Mouse (Mus musculus): ENCODE data around the gene Dnah7a. TPM values are rescaled to one million over a fixed set of nuclear protein-coding genes. Genes with fewer than 3 reads are reported as not detected.
"Not testable (repeated sequence)": the region's sequence is repeated elsewhere in the genome, so short reads cannot be mapped to it uniquely, and the experiment has no call there.

The Dnah7a gene
- total and polyA plus RNA-seq, 2 experiments from 2014 or later: 3.7 to 13.2 TPM

- Histone ChIP-seq H3K4me3 (ENCODE audit: low read depth, low read length) (no peak overlapping the region), H3K36me3 (ENCODE audit: insufficient read depth) (no peaks in the 10 kb centered on the region), H3K9me3 (ENCODE audit: low read length) (no peaks in the 10 kb centered on the region), H3K27ac (ENCODE audit: low read depth, low read length) (no peak overlapping the region), H3K4me2 (ENCODE audit: low read depth) (no peak overlapping the region), H3K4me1 (ENCODE audit: insufficient read depth) (no peaks in the 10 kb centered on the region), H3K27me3 (ENCODE audit: insufficient read depth, low read length) (no peaks in the 10 kb centered on the region), H3K9ac (no peak overlapping the region)
- WGBS: 75% methylated on average over 8 of the region's 8 CpGs
- TF ChIP-seq CTCF (IDR thresholded peaks at IDR 0.05; ENCODE audit: low read depth): no peak
- DNase-seq (no peak), ATAC-seq (no peak)
Observed at GRCm38 (mm10) chr1:53639865-53640794, 66.5 kb downstream of the Dnah7a start.

DNA sequence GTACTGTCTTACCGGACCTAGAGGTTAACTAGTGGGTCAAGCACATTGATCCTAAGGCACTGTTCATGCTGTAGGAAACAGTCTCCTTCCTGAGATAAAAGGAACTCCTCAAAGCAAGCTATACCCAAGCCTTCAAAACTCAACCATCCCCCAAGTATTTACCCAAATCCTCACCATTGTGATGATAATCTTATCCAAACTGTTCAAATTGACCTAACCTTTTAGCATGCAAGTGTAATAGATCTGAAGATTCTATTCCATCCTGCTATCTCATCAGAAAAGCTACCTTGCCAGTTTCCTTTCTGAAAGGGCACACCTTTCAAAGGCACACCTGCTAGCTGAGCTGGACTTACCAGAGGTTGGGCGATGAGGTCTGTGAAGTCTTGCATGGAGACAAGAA, 70.9 kb downstream of the Dnah7a start:
- H3K4me1 ChIP-seq (ENCODE audit: insufficient read depth); DNase-seq; H3K36me3 ChIP-seq (ENCODE audit: insufficient read depth); H3K27ac ChIP-seq (ENCODE audit: low read depth, low read length); H3K9me3 ChIP-seq (ENCODE audit: low read length); H3K27me3 ChIP-seq (ENCODE audit: insufficient read depth, low read length); H3K4me3 ChIP-seq (ENCODE audit: low read depth, low read length); ATAC-seq; H3K4me2 ChIP-seq (ENCODE audit: low read depth); H3K9ac ChIP-seq: not testable (repeated sequence)
- 89% methylated on average over 2 of the region's 2 CpGs for WGBS

- H3K4me3 ChIP-seq (ENCODE audit: low read depth, low read length); ATAC-seq; H3K4me1 ChIP-seq (ENCODE audit: insufficient read depth); H3K9ac ChIP-seq; H3K36me3 ChIP-seq (ENCODE audit: insufficient read depth); H3K9me3 ChIP-seq (ENCODE audit: low read length); H3K27me3 ChIP-seq (ENCODE audit: insufficient read depth, low read length); DNase-seq; H3K27ac ChIP-seq (ENCODE audit: low read depth, low read length); H3K4me2 ChIP-seq (ENCODE audit: low read depth): not testable (repeated sequence)
Observed at GRCm38 (mm10) chr1:53632040-53632439, 74.5 kb downstream of the Dnah7a start.

DNA sequence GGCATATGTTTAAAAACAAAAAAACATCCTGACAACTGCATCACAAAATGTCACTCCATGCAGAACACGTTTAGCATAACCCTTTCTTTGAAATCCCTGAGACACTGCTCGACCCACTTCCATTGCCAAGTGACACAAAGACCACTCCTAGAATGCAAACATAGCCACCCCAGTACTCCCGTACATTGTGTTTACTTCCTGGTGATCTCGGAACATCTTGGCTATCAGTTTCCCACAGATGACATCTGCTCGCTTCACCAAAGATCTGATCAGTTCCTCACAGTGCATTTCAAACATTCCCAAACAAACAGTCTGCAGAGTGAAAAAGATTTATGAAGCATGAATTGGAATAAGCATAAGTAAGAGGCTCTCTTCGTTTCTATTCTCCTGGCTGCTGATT, 76.6 kb downstream of the Dnah7a start:
- no peak overlapping the region for H3K4me3 ChIP-seq (ENCODE audit: low read depth, low read length)
- TF ChIP-seq CTCF (IDR thresholded peaks at IDR 0.05; ENCODE audit: low read depth): no peak
- H3K27me3 ChIP-seq (ENCODE audit: insufficient read depth, low read length): no peaks in the 10 kb centered on the region
- no peak overlapping the region for H3K27ac ChIP-seq (ENCODE audit: low read depth, low read length)
- DNase-seq: no peak
- 25% methylated on average over 6 of the region's 6 CpGs for WGBS
- H3K36me3 ChIP-seq (ENCODE audit: insufficient read depth): no peaks in the 10 kb centered on the region
- ATAC-seq: no peak
- no peak overlapping the region for H3K9ac ChIP-seq
- no peak overlapping the region for H3K4me2 ChIP-seq (ENCODE audit: low read depth)
- H3K9me3 ChIP-seq (ENCODE audit: low read length): no peaks in the 10 kb centered on the region
- no peaks in the 10 kb centered on the region for H3K4me1 ChIP-seq (ENCODE audit: insufficient read depth)

DNA sequence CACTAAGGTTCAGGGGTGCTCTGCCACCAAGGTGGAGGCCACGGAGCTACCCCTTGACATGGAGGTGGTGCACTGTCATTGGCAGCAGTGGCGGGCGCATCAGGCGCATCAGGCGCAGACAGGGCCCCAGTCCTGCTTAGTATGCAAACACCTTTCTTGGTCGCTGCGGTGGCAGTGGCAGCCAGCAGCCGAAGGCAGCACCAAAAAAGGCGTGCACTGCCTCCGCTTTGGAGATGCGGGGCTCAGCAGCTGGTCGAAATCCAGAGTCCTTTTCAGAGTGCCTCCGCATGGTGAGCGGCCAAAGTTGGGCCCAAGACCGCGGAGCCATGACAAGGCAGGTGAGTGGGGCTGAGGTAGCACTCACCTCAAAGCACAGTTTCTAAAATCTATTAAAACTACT, 93.1 kb downstream of the Dnah7a start:
- Histone ChIP-seq H3K27ac (ENCODE audit: low read depth, low read length) (no peak overlapping the region), H3K4me1 (ENCODE audit: insufficient read depth) (no peaks in the 10 kb centered on the region), H3K27me3 (ENCODE audit: insufficient read depth, low read length) (no peaks in the 10 kb centered on the region), H3K9ac (no peak overlapping the region), H3K36me3 (ENCODE audit: insufficient read depth) (no peaks in the 10 kb centered on the region), H3K4me2 (ENCODE audit: low read depth) (no peak overlapping the region), H3K9me3 (ENCODE audit: low read length) (0 out of 2 replicates have a peak, but pooled peaks cover 3% of the 10 kb centered on the region), H3K4me3 (ENCODE audit: low read depth, low read length) (no peak overlapping the region)
- WGBS: 93% methylated on average over 16 of the region's 16 CpGs
- no peak for DNase-seq
- no peak for TF ChIP-seq CTCF (IDR thresholded peaks at IDR 0.05; ENCODE audit: low read depth)
- no peak for ATAC-seq

DNA sequence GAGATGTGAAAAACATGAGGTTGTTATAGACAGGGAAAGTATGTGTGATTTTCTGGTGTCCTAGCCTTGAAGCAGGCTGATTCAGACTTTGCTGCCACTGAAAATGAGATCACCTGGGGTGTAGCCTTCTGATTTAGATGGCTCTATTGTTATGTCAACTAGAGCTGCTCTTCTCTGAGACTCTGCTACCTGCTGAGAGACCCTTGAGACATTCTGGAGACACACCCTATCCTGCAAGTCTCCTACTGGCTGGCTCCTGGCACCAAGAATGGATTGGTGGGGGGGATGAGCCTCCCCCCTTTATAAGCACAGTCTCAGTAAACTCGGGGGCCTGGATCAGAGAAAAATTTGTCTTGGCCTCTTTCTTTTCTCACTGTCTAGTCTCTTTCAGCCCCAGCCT, 125.3 kb downstream of the Dnah7a start:
- ATAC-seq: not testable (repeated sequence)

GRCm38 (mm10) chr1:53557918-53558317, 148.7 kb downstream of the Dnah7a start:
- not testable (repeated sequence) for H3K27ac ChIP-seq (ENCODE audit: low read depth, low read length); H3K4me1 ChIP-seq (ENCODE audit: insufficient read depth); H3K36me3 ChIP-seq (ENCODE audit: insufficient read depth); H3K27me3 ChIP-seq (ENCODE audit: insufficient read depth, low read length); H3K9ac ChIP-seq; H3K9me3 ChIP-seq (ENCODE audit: low read length); ATAC-seq; H3K4me3 ChIP-seq (ENCODE audit: low read depth, low read length); DNase-seq; H3K4me2 ChIP-seq (ENCODE audit: low read depth)
- WGBS: 90% methylated on average over 3 of the region's 3 CpGs

More for the DNA sequence above, 125.3 kb downstream of the Dnah7a start:
- H3K4me3 ChIP-seq (ENCODE audit: low read depth, low read length); H3K4me1 ChIP-seq (ENCODE audit: insufficient read depth); H3K36me3 ChIP-seq (ENCODE audit: insufficient read depth); DNase-seq; H3K27me3 ChIP-seq (ENCODE audit: insufficient read depth, low read length); H3K9ac ChIP-seq; H3K4me2 ChIP-seq (ENCODE audit: low read depth); H3K9me3 ChIP-seq (ENCODE audit: low read length); H3K27ac ChIP-seq (ENCODE audit: low read depth, low read length): not testable (repeated sequence)
- 0% methylated on average over 1 of the region's 1 CpGs for WGBS

DNA sequence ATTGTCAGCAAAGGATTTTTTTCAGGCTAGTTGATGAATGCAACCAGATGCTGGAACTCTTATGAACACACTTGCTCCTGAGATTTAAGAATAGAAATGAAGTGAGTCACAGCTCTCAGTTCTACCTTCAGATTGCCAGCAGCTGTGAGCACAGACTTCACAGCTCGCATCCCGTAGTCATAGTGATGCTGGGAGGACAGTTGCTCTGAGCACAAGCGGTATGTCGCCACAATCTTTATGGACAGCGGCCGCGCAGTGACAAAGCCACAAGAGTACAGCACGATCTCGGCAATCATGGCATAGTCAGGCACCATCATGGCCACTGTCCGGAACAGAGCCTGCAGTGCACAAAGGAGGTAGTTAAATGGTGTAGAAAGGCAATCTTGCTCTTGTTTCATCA, 159.6 kb downstream of the Dnah7a start:
- 93% methylated on average over 10 of the region's 10 CpGs for WGBS

GRCm38 (mm10) chr1:53538356-53538755, 168.2 kb downstream of the Dnah7a start:
- not testable (repeated sequence) for ATAC-seq; H3K36me3 ChIP-seq (ENCODE audit: insufficient read depth); H3K27ac ChIP-seq (ENCODE audit: low read depth, low read length); H3K27me3 ChIP-seq (ENCODE audit: insufficient read depth, low read length); H3K4me3 ChIP-seq (ENCODE audit: low read depth, low read length); H3K4me2 ChIP-seq (ENCODE audit: low read depth); H3K4me1 ChIP-seq (ENCODE audit: insufficient read depth); H3K9ac ChIP-seq; DNase-seq; H3K9me3 ChIP-seq (ENCODE audit: low read length)
- 76% methylated on average over 2 of the region's 2 CpGs for WGBS

More for the DNA sequence above, 159.6 kb downstream of the Dnah7a start:
- ATAC-seq; H3K9ac ChIP-seq; H3K27me3 ChIP-seq (ENCODE audit: insufficient read depth, low read length); H3K4me3 ChIP-seq (ENCODE audit: low read depth, low read length); H3K4me2 ChIP-seq (ENCODE audit: low read depth); H3K9me3 ChIP-seq (ENCODE audit: low read length); H3K4me1 ChIP-seq (ENCODE audit: insufficient read depth); H3K27ac ChIP-seq (ENCODE audit: low read depth, low read length); H3K36me3 ChIP-seq (ENCODE audit: insufficient read depth); DNase-seq: not testable (repeated sequence)

DNA sequence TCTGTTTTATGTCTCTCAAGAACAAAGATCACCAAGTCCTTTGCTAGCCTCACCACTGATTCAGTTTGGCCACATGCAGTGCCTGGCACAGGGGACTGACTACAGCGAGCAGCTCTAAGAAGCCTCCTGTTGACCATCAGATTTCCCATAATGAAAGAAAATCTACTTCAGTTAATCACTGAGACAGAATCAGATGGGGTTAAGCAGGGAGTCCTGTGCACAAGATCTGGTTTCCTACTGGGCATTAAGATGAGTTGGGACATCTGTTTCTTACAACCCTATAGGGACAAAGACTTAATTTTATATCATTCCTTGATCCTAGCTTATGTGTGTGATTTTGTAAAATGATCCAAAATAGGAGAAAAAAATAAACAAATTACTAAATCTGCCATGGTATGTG, 171.8 kb downstream of the Dnah7a start:
- not testable (repeated sequence) for DNase-seq; H3K27ac ChIP-seq (ENCODE audit: low read depth, low read length); H3K4me2 ChIP-seq (ENCODE audit: low read depth); ATAC-seq; H3K4me1 ChIP-seq (ENCODE audit: insufficient read depth); H3K4me3 ChIP-seq (ENCODE audit: low read depth, low read length); H3K36me3 ChIP-seq (ENCODE audit: insufficient read depth); H3K9ac ChIP-seq; H3K9me3 ChIP-seq (ENCODE audit: low read length); H3K27me3 ChIP-seq (ENCODE audit: insufficient read depth, low read length)
- 88% methylated on average over 1 of the region's 1 CpGs for WGBS
